Mouse (Mus musculus) forebrain, embryonic 11.5 days (tissue): ENCODE results near the gene Spata2. TPM values are rescaled to one million over a fixed set of nuclear protein-coding genes. Genes with fewer than 3 reads are reported as not detected.
A peak's percentile ranks its signal among the peaks of the same experiment; 100 is the strongest.

Source experiments
- ATAC-seq: fragments of 200-750 bp; cut with Nextera tagmentation; replicated peaks from 2 replicates; pipeline ENCODE4 v1.8.0; 2017; ENCODE audit warnings: moderate TSS enrichment; ENCODE audit not compliant: low FRiP score
- DNase-seq: peaks from one replicate; pipeline ENCODE4 v3.0.0-alpha.2; 2017; ENCODE audit warnings: low spot score
- H3K27ac ChIP-seq: fragments of 300-500 bp; sonication (generic); 2 replicates; pipeline ENCODE4 v1.5.1; 2014; ENCODE audit warnings: low read depth, low read length
- H3K27me3 ChIP-seq: fragments of 300-500 bp; sonication (generic); 2 replicates; pipeline ENCODE4 v1.6.1; 2014; ENCODE audit warnings: mild to moderate bottlenecking, low read length, mixed read lengths; ENCODE audit not compliant: control insufficient read depth, insufficient read depth
- H3K36me3 ChIP-seq: fragments of 300-500 bp; sonication (generic); 2 replicates; pipeline ENCODE4 v1.6.1; 2014; ENCODE audit warnings: mild to moderate bottlenecking, low read length, moderate library complexity, mixed read lengths; ENCODE audit not compliant: control insufficient read depth, insufficient read depth
- H3K4me1 ChIP-seq: fragments of 300-500 bp; sonication (generic); replicated peaks from 2 replicates; pipeline ENCODE4 v1.6.1; 2014; ENCODE audit warnings: low read length, mixed read lengths; ENCODE audit not compliant: control insufficient read depth, insufficient read depth
- H3K4me2 ChIP-seq: fragments of 300-500 bp; sonication (generic); 2 replicates; pipeline ENCODE4 v1.6.1; 2014; ENCODE audit warnings: low read depth, mild to moderate bottlenecking, low read length, moderate library complexity, mixed read lengths; ENCODE audit not compliant: severe bottlenecking
- H3K4me3 ChIP-seq: fragments of 300-500 bp; sonication (generic); 2 replicates; pipeline ENCODE4 v1.5.1; 2014; ENCODE audit warnings: low read depth, low read length
- H3K9ac ChIP-seq: fragments of 300-500 bp; sonication (generic); 2 replicates; pipeline ENCODE4 v1.6.1; 2014; ENCODE audit warnings: low read length
- H3K9me3 ChIP-seq: fragments of 300-500 bp; sonication (generic); 2 replicates; pipeline ENCODE4 v1.6.1; 2016; ENCODE audit warnings: low read length, mixed read lengths; ENCODE audit not compliant: control insufficient read depth
- WGBS: fragments of 180-500 bp; shearing (Covaris S2); extraction: QIAGEN DNeasy Blood & Tissue Kit; methylation state at CpG from one replicate; pipeline ENCODE4 v1.1.7; 2014; 5-methylcytosine and 5-hydroxymethylcytosine counted together
- polyA plus RNA-seq: library from polyadenylated mRNA; unstranded; fragments of >200 nt; fragmentation: Nextera tagmentation; extraction: Ambion mirVana; gene quantifications from 2 replicates; pipeline ENCODE4 v1.2.1, GENCODE M21; 2014

Gene Spata2
- polyA plus RNA-seq, 1 experiment from 2014 or later, result 23.0 TPM

DNA sequence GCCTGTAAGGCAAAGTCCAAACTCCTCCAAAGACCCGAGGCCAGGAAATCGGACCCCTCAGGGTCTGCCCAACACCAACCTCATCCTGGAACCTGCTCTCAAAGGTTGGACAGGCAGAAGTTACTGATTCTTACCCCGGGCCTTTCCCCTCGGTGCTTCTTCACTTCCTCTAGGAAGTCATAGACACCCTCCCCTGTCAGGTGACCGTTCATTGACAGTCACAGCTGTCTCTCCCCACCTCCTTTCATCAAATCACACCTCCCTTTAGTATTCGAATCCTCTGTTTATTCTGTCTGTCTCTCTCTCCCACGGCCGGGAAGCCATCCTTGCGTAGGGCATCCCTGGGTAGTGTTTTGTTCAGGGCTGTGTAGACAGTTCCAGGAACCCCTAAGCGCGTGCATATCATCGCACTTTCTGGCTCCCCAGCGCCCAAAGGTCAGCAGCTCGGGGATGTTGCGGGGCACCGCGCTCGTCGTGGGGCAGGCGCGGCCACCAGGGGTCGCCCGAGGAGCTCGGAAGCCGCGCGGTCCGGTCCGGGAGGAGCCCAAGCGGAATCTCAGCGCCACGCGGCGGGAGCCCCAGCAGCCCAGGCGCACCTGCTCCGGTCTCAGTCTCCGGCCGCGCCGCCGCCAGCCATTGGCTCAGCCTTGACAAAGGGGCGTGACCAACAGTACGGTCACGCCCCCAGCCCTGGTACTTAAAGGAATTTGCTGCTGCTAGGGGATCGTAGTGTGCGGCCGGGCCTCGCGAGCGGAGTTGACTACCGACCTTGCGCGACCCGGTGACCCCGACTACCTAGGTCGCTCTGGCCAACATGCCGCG, 45.0 kb upstream of the Spata2 start, which contains the start of gene Snai1:
Gene Snai1, plus strand, starts transcription at position 720 of the 822 bp plus-strand sequence.
- Histone ChIP-seq H3K36me3 (no peaks in the 10 kb centered on the region), H3K27me3 (peaks cover 38% of the 10 kb centered on the region), H3K4me2 (peak within 1 kb of the TSS; percentile 71), H3K27ac (no peak within 1 kb of the TSS), H3K4me1 (peaks cover 24% of the 10 kb centered on the region; the same call in 1 of the 2 replicates), H3K4me3 (peak within 1 kb of the TSS; percentile 39), H3K9me3 (no peaks in the 10 kb centered on the region), H3K9ac (peak within 1 kb of the TSS; percentile 49)
- DNase-seq (peak; percentile 97), ATAC-seq (peak; percentile 95)
- 1% methylated on average over 58 of the region's 58 CpGs for WGBS

DNA sequence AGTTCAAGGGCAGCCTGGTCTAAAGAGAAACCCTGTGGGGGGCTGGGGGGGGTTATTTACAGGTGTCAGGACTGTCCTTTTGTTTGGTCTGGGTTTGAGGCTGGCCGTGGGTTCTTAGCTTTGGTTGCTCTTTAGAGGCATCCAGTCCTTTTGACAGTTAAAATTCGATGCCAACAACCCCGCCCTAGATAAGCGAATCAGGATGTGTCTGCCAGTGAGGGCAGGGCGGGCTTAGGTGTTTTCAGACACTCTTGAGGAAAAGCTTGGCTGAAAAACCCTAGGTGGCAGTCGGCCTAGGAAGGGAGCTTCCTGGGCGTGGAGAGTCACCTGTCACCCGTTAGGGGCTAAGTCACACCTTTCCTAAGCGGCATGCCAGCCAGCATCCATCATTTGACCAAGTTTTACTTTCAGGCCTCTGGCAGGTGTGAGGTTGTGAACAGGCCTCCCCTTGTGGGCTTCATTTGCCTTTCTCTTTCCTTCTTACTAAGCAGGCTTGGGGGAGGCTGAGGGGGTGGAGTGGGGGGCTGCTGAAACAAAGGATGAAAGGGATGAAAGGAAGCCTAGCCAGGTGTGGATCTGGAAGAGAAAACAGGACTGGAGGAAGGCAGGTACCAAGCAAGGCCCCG, 43.7 kb upstream of the Spata2 start:
- ATAC-seq (no peak), DNase-seq (no peak)
- Histone ChIP-seq H3K9me3 (no peaks in the 10 kb centered on the region), H3K27me3 (peaks cover 38% of the 10 kb centered on the region), H3K9ac (no peak overlapping the region), H3K4me2 (no peak overlapping the region), H3K27ac (no peak overlapping the region), H3K4me3 (no peak overlapping the region), H3K4me1 (peaks cover 23% of the 10 kb centered on the region; the same call in 1 of the 2 replicates), H3K36me3 (no peaks in the 10 kb centered on the region)
- 39% methylated on average over 10 of the region's 10 CpGs for WGBS

DNA sequence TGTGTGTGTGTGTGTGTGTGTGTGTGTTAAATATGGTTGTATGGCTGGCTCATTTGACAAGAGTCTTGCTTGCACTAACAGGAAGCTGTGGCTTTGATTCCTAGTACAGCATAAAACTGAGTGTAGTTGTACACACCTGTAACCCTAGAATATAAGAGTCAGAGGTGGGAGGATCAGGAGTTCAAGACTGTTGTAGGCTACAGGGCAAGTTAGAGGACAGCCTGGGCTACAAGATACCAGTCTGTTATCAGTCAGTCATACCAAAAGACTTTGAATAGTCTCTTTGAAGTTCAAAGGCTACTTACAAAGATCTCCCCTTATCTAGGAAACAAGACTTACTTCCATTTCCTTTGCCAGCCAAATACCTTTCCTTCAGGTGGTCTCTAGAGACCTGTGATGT, 41.2 kb upstream of the Spata2 start:
- peaks cover 13% of the 10 kb centered on the region; the same call in 1 of the 2 replicates for H3K4me1 ChIP-seq
- H3K36me3 ChIP-seq, result no peaks in the 10 kb centered on the region
- no peak overlapping the region for H3K27ac ChIP-seq
- no peaks in the 10 kb centered on the region for H3K9me3 ChIP-seq
- no peak overlapping the region for H3K4me2 ChIP-seq
- no peak overlapping the region for H3K9ac ChIP-seq
- H3K4me3 ChIP-seq, result no peak overlapping the region
- H3K27me3 ChIP-seq, result peaks cover 21% of the 10 kb centered on the region
- DNase-seq (no peak), ATAC-seq (no peak)

DNA sequence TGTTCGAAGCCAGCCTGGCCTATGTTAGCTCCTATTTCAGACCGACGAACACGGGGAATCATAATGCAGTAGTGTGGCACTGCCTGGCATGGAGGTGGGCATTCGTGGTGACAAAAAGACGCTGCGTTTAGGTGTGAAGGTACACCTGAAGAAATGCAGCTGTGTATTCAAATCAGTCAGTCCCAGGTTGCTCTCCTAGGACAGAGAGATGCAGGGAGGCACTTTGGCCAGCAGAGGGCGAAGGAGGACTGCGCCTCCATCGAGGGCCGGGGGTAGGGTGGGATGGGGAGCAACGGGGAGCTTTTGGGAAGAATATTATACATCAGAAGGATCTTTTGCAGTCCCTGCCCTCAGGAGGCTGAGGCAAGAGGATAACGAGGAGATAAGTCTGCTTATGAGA, 39.4 kb upstream of the Spata2 start:
- ATAC-seq, result no peak
- 17% methylated on average over 13 of the region's 13 CpGs for WGBS
- H3K4me1 ChIP-seq, result peaks cover 2% of the 10 kb centered on the region; the same call in 1 of the 2 replicates
- no peaks in the 10 kb centered on the region for H3K36me3 ChIP-seq
- peak; percentile 77 for DNase-seq
- no peak overlapping the region for H3K4me3 ChIP-seq
- no peak overlapping the region for H3K9ac ChIP-seq
- H3K9me3 ChIP-seq, result no peaks in the 10 kb centered on the region
- H3K27me3 ChIP-seq, result peaks cover 9% of the 10 kb centered on the region
- H3K27ac ChIP-seq, result no peak overlapping the region
- no peak overlapping the region for H3K4me2 ChIP-seq

DNA sequence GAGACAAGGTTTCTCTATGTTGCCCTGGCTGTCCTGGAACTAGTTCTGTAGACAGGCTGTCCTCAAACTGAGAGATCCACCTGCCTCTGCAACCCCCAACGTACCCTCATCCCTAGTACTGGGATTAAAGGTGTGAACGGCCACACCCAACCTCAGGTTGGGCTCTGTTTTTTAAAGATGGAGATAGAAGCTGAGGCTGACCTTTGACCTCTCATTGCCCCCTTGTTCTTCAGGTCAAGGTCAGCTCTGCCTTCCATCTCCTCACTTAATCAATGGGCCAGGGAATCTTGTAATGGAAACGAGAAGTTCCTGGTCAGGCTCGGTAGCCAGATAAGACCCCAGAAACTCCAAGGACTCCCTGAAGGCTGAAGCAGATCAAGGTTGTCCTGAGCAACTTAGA, 37.8 kb upstream of the Spata2 start:
- no peaks in the 10 kb centered on the region for H3K9me3 ChIP-seq
- no peak overlapping the region for H3K4me2 ChIP-seq
- H3K36me3 ChIP-seq, result no peaks in the 10 kb centered on the region
- DNase-seq, result no peak
- no peak overlapping the region; the same call in 1 of the 2 replicates for H3K9ac ChIP-seq
- 74% methylated on average over 4 of the region's 4 CpGs for WGBS
- no peak for ATAC-seq
- H3K27ac ChIP-seq, result no peak overlapping the region
- no peaks in the 10 kb centered on the region for H3K27me3 ChIP-seq
- H3K4me3 ChIP-seq, result no peak overlapping the region
- peaks cover 2% of the 10 kb centered on the region; the same call in 1 of the 2 replicates for H3K4me1 ChIP-seq

DNA sequence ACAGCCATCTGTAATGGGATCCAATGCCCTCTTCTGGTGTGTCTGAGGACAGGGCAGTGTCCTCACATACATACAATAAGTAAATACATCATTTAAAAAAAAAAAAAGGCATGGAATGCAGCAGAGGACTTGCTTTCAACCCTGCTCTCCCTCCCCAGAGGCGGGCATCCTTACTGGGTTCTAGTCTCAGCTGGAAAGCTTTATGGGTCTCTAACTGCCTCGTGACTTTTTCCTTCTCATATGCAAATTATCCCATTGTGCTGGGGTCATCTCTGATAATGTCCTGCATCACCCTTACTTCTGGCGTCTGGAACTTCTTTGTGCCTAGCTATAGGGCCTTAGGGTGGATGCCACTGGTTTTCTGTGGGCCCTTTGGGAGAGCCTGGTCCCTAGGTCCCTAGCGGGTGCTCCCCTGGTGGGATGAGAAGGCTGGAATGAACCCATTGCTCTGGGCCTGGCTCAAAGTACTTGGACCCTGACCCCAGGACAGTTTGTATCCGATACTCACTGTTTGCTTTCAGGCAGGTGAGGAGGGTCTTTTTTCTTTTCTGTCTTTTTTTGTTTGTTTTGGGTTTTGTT, 37.3 kb upstream of the Spata2 start:
- ATAC-seq (no peak), DNase-seq (no peak)
- H3K9ac ChIP-seq, result no peak overlapping the region
- H3K27ac ChIP-seq, result no peak overlapping the region
- peaks cover 2% of the 10 kb centered on the region; the same call in 1 of the 2 replicates for H3K4me1 ChIP-seq
- 30% methylated on average over 5 of the region's 5 CpGs for WGBS
- H3K27me3 ChIP-seq, result no peaks in the 10 kb centered on the region
- H3K36me3 ChIP-seq, result no peaks in the 10 kb centered on the region
- no peak overlapping the region for H3K4me2 ChIP-seq
- no peaks in the 10 kb centered on the region for H3K9me3 ChIP-seq
- no peak overlapping the region for H3K4me3 ChIP-seq

DNA sequence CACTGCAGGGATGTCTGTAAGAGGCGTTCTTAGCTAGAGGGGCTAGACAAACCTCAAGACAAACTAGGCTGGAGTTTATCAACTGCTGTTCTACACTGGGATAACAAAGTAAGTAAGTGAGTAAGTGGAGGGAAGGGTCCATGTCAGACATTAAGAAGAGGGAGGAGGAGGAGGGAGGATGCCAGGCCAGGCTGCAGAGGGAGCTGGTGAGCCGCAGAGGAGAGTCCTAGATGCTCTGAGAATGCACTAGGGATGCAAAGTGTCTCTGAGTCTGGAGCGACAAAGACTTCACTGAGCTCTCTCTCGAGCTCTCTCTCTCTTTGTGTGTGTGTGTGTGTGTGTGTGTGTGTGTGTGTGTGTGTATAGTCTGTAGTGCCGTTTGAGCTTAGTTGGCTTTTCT, 35.6 kb upstream of the Spata2 start:
- Histone ChIP-seq H3K27me3 (no peaks in the 10 kb centered on the region), H3K9ac (no peak overlapping the region), H3K27ac (no peak overlapping the region), H3K4me2 (no peak overlapping the region), H3K9me3 (no peaks in the 10 kb centered on the region), H3K36me3 (no peaks in the 10 kb centered on the region), H3K4me1 (peaks cover 2% of the 10 kb centered on the region; the same call in 1 of the 2 replicates), H3K4me3 (no peak overlapping the region)
- DNase-seq (no peak), ATAC-seq (no peak)
- 9% methylated on average over 5 of the region's 5 CpGs for WGBS

DNA sequence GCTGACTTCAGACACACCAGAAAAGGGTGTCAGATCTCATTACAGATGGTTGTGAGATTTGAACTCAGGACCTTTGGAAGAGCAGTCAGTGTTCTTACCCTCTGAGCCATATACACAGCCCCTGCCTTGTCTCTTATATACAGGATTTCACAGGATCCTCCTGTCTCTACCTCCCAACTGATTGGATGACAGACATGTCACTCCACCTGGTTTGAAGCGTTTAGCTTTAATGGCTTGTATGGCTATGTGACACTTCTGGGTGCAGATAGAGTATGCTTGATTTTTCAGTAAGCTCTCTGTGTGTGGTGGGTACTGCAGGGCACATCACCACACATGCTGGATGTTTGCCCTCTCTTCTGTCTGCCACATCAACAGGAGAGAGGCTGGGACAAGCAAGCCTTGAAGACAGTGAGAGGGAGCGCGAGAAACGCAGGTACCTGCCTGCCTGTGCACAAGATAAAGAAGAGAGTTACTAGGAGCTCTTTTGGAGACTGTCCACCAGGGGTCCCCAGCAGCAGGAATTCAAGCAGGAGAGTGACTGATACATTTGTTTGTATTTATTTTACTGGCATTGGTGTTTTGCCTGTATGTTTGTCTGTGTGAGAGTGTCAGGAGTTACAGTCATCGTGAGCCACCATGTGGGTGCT, 27.0 kb upstream of the Spata2 start:
- ATAC-seq, result no peak
- no peak for DNase-seq
- no peaks in the 10 kb centered on the region for H3K9me3 ChIP-seq
- H3K4me1 ChIP-seq, result no peaks in the 10 kb centered on the region
- 85% methylated on average over 5 of the region's 5 CpGs for WGBS
- H3K27ac ChIP-seq, result no peak overlapping the region
- H3K9ac ChIP-seq, result no peak overlapping the region
- H3K4me2 ChIP-seq, result no peak overlapping the region
- H3K36me3 ChIP-seq, result peaks cover 9% of the 10 kb centered on the region; the same call in 1 of the 2 replicates
- no peaks in the 10 kb centered on the region for H3K27me3 ChIP-seq
- no peak overlapping the region for H3K4me3 ChIP-seq
